Mouse (Mus musculus) kidney, embryonic 14.5 days (tissue): ENCODE data around the gene Gabbr2. TPM values are rescaled to one million over a fixed set of nuclear protein-coding genes. Genes with fewer than 3 reads are reported as not detected.

Experiments
- ATAC-seq: fragments of 200-750 bp; cut with Nextera tagmentation; 2 replicates; pipeline ENCODE4 v1.8.0; 2017; ENCODE audit warnings: moderate number of reproducible peaks, mild to moderate bottlenecking, moderate TSS enrichment, moderate library complexity; ENCODE audit not compliant: low FRiP score, low TSS enrichment
- H3K27ac ChIP-seq: fragments of 300-500 bp; sonication (generic); 2 replicates; pipeline ENCODE4 v1.5.1; 2014; ENCODE audit warnings: low read depth, mild to moderate bottlenecking, low read length, moderate library complexity, mixed read lengths
- H3K27me3 ChIP-seq: fragments of 300-500 bp; sonication (generic); 2 replicates; pipeline ENCODE4 v1.6.1; 2014; ENCODE audit warnings: mild to moderate bottlenecking, low read length; ENCODE audit not compliant: control insufficient read depth, insufficient read depth
- H3K36me3 ChIP-seq: fragments of 300-500 bp; sonication (generic); 2 replicates; pipeline ENCODE4 v1.6.1; 2014; ENCODE audit warnings: low read length, mixed read lengths; ENCODE audit not compliant: control insufficient read depth, insufficient read depth
- H3K4me1 ChIP-seq: fragments of 300-500 bp; sonication (generic); 2 replicates; pipeline ENCODE4 v1.6.1; 2014; ENCODE audit warnings: low read length, mixed read lengths; ENCODE audit not compliant: control insufficient read depth, insufficient read depth
- H3K4me2 ChIP-seq: fragments of 300-500 bp; sonication (generic); replicated peaks from 2 replicates; pipeline ENCODE4 v1.6.1; 2014; ENCODE audit warnings: low read depth, mild to moderate bottlenecking, low read length
- H3K4me3 ChIP-seq: fragments of 300-500 bp; sonication (generic); 2 replicates; pipeline ENCODE4 v1.5.1; 2014; ENCODE audit warnings: mild to moderate bottlenecking, low read length
- H3K9ac ChIP-seq: fragments of 300-500 bp; sonication (generic); 2 replicates; pipeline ENCODE4 v1.6.1; 2014; ENCODE audit warnings: low read depth, mild to moderate bottlenecking, low read length, moderate library complexity
- H3K9me3 ChIP-seq: fragments of 300-500 bp; sonication (generic); 2 replicates; pipeline ENCODE4 v1.6.1; 2016; ENCODE audit warnings: low read length; ENCODE audit not compliant: control insufficient read depth
- WGBS: fragments of 180-500 bp; shearing (Covaris S2); extraction: QIAGEN DNeasy Blood & Tissue Kit; methylation state at CpG from one replicate; pipeline ENCODE4 v1.1.7; 2014; 5-methylcytosine and 5-hydroxymethylcytosine counted together
- polyA plus RNA-seq: library from polyadenylated mRNA; unstranded; fragments of >200 nt; fragmentation: Nextera tagmentation; extraction: Ambion mirVana; gene quantifications from 2 replicates; pipeline ENCODE4 v1.2.1, GENCODE M21; 2014

Gene Gabbr2
- polyA plus RNA-seq, 1 experiment from 2014 or later = 0.43 TPM

DNA sequence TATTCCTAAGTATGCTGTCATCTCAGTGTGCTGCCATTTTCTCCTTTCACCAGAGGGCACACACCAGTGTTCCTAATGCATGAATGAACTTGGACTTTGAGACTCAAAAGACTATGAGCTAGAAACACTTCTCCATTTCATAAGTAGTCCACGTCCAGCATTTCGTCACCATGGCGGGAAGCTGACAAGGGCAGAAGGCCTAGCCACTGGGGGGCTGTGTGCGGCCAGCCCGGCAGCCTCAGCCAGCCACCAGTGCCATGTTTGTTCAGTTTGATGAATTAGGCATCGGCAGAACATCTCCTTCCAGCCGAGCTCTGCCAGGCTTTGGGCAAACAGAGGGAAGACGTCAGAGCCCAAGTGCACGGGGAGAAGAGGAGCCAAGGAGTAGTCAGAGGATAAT lies 97.5 kb downstream of the Gabbr2 start:
- Histone ChIP-seq H3K4me2 (no peak overlapping the region), H3K27me3 (no peaks in the 10 kb centered on the region), H3K4me1 (no peaks in the 10 kb centered on the region), H3K36me3 (no peaks in the 10 kb centered on the region), H3K4me3 (no peak overlapping the region), H3K27ac (no peak overlapping the region), H3K9ac (no peak overlapping the region), H3K9me3 (no peaks in the 10 kb centered on the region)
- no peak for ATAC-seq
- 71% methylated on average over 9 of the region's 9 CpGs for WGBS

DNA sequence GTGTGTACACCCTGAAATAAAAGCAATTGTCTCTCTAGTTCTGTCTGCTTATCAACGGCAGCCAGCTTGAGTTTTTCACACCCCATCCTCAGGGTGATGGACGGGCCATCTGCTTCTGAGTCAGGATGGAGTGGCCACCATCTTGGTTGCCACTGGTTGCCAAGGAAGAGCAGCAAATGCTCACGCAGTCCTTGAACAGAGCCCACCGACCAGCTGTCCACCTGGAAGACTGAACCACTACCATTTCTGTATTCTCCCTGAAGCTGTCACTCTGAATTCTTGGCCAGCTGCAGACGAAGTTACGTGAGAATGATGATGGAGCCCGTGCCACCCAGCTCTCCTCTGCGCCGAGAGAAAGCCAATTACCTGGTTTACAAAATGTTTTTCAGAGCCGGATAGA lies 102.5 kb downstream of the Gabbr2 start:
- Histone ChIP-seq H3K27ac (no peak overlapping the region), H3K9me3 (no peaks in the 10 kb centered on the region), H3K27me3 (no peaks in the 10 kb centered on the region), H3K4me1 (no peaks in the 10 kb centered on the region), H3K4me3 (no peak overlapping the region), H3K4me2 (no peak overlapping the region), H3K36me3 (no peaks in the 10 kb centered on the region), H3K9ac (no peak overlapping the region)
- WGBS = 75% methylated on average over 10 of the region's 10 CpGs
- ATAC-seq = no peak

DNA sequence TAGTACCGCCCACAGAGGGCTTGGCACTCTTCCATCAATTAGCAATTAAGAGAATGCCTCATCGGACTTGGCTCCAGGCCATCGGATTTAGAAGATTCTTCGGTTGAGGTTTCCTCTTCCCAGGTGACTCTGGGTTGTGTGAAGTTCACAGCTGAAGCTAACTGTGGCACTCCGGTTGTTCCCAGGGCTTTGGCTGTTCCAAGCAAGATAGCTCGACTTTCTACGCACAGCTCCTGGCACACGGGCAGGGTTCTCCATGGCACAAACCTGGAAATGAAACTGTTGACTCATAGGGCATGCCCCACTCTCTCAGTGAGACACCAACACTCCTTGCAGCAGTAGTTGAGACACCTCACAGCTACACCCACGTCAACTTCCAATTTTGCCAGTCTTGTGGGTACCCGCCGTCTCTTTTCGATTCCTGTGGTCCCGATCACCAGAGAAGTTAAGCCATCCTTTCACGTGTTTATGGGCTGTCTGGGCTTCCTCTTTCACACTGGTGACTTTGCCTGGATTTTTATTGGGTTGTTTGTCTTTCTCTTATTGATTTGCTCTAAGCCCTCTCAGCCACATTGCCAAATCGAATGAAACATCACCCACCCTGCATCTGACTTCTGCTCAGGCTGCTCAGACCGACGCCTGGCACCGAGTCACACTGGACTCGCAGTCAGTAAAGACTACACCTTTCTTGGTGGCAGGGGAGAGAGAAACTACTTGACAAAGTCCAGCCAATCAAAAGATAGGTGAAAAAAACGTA lies 105.9 kb downstream of the Gabbr2 start:
- no peaks in the 10 kb centered on the region for H3K9me3 ChIP-seq
- no peaks in the 10 kb centered on the region for H3K27me3 ChIP-seq
- H3K4me1 ChIP-seq = peaks cover 9% of the 10 kb centered on the region; the same call in 1 of the 2 replicates
- no peak overlapping the region for H3K4me3 ChIP-seq
- no peak for ATAC-seq
- H3K4me2 ChIP-seq = no peak overlapping the region
- H3K27ac ChIP-seq = no peak overlapping the region
- WGBS = 92% methylated on average over 20 of the region's 20 CpGs
- no peak overlapping the region for H3K9ac ChIP-seq
- no peaks in the 10 kb centered on the region for H3K36me3 ChIP-seq

DNA sequence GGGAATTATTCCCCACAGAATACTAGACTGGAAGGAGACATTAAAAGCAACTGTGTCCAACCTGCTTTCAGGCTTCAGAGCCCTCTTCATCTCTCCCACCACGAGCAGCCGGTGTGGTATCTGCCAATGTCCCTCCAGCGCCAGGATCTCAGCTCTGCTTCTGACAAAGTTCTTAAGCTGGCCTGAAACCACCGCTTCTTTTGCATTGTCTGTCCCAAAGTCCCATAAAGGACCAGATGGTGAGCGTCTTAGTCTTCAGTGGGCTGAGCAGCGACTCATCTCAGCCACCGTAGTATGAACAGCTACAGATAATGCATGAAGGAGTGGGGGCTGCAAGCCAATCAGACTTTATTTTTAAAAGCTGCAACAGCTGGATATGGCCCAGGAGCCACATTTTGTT lies 107.5 kb downstream of the Gabbr2 start:
- no peaks in the 10 kb centered on the region for H3K36me3 ChIP-seq
- H3K4me1 ChIP-seq = peaks cover 9% of the 10 kb centered on the region; the same call in 1 of the 2 replicates
- H3K27ac ChIP-seq = no peak overlapping the region
- H3K9me3 ChIP-seq = no peaks in the 10 kb centered on the region
- no peaks in the 10 kb centered on the region for H3K27me3 ChIP-seq
- no peak overlapping the region for H3K4me3 ChIP-seq
- WGBS = 62% methylated on average over 7 of the region's 7 CpGs
- H3K4me2 ChIP-seq = no peak overlapping the region
- no peak overlapping the region for H3K9ac ChIP-seq
- ATAC-seq = no peak

DNA sequence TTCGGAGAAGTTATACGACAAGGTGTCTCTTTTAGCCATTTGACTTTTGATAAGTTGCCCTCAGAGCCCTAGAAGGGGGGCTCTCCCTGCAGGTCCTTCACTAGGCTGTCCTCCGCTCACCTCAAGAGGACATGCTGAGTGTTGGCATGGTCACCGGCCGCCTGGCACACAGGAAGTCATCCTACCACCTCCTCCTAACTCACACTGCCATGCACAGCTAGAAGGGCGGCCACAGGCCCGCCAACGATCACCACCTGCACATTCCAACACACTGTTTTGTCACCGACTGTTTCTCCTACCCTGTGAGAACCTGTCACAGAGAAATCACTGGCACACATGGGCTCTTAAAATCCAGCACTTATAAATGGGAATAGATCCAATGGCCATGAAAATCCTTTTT lies 108.1 kb downstream of the Gabbr2 start:
- ATAC-seq = 0 out of 2 replicates have a peak, but pooled peaks have one; percentile 28
- 72% methylated on average over 9 of the region's 9 CpGs for WGBS
- H3K4me2 ChIP-seq = no peak overlapping the region
- H3K36me3 ChIP-seq = no peaks in the 10 kb centered on the region
- no peak overlapping the region for H3K27ac ChIP-seq
- no peaks in the 10 kb centered on the region for H3K27me3 ChIP-seq
- H3K9ac ChIP-seq = no peak overlapping the region
- no peaks in the 10 kb centered on the region for H3K9me3 ChIP-seq
- no peak overlapping the region for H3K4me3 ChIP-seq
- peaks cover 9% of the 10 kb centered on the region; the same call in 1 of the 2 replicates for H3K4me1 ChIP-seq

DNA sequence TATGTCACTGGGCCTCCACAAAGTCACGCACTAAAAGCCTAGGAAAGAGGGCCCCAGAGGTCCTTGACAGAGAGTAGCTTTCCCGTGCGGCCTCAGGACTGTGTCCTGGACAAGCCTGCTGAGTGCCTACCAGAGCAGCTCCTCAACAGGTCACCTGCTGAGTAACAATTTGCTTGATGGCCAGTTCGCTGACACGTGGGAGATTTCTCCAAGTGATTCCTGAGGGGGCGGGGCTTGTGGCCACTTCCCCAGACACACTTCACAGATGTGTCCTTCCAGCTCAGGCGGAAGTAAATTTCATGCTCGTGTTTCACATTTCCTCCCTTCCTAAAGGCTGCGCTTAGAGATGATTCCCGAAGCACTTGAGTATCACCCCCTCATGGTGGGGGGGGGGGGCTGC lies 108.6 kb downstream of the Gabbr2 start:
- no peak overlapping the region for H3K4me2 ChIP-seq
- H3K27me3 ChIP-seq = no peaks in the 10 kb centered on the region
- no peaks in the 10 kb centered on the region for H3K9me3 ChIP-seq
- H3K4me3 ChIP-seq = no peak overlapping the region
- H3K4me1 ChIP-seq = peaks cover 9% of the 10 kb centered on the region; the same call in 1 of the 2 replicates
- no peaks in the 10 kb centered on the region for H3K36me3 ChIP-seq
- no peak overlapping the region for H3K9ac ChIP-seq
- ATAC-seq = no peak
- H3K27ac ChIP-seq = no peak overlapping the region
- WGBS = 37% methylated on average over 10 of the region's 10 CpGs

DNA sequence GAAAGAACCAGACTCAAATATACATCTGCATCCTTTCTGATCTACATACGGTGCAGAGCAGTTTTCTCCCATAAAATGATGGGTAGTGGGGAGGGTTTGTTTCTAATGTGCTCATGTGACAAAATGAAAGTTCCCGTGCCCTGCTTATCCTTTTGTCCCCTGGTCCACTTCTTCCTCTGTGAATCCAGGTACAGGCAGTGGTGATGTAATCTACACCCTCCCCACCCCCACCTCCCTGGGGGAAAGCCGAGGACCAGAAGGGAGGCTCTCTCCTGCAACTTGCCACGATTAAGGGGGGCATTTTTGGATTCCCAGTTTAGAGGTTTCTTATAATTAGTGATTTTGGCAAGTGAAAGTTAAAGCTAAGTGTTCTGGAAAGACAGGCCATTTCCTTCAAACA lies 110.4 kb downstream of the Gabbr2 start:
- Histone ChIP-seq H3K27ac (no peak overlapping the region), H3K36me3 (no peaks in the 10 kb centered on the region), H3K4me2 (no peak overlapping the region)

DNA sequence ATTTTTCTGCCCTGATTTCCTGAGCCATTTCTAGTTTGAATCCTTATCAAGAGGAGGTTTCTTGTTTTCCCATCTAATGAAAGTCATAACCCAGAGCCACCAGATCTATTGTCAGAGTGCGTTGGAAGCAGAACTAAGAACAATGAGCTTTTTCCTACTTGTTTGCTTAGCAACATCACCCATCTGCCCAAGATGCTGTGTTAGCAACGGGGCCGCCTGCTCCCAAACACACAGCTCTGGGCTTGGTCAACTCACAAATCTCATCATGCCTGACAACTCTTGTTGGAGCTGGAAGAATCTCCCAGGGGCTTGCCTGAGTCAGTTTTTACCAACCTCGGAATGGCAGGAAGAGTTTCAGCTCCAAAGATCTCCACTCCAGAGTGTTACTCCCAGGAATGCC lies 111.7 kb downstream of the Gabbr2 start:
- no peak for ATAC-seq
- no peaks in the 10 kb centered on the region for H3K9me3 ChIP-seq
- H3K4me3 ChIP-seq = no peak overlapping the region
- H3K9ac ChIP-seq = no peak overlapping the region
- H3K4me2 ChIP-seq = no peak overlapping the region
- peaks cover 9% of the 10 kb centered on the region; the same call in 1 of the 2 replicates for H3K4me1 ChIP-seq
- no peaks in the 10 kb centered on the region for H3K27me3 ChIP-seq
- 39% methylated on average over 4 of the region's 4 CpGs for WGBS
- no peaks in the 10 kb centered on the region for H3K36me3 ChIP-seq
- H3K27ac ChIP-seq = no peak overlapping the region

More for the DNA sequence above, 110.4 kb downstream of the Gabbr2 start:
- H3K27me3 ChIP-seq = no peaks in the 10 kb centered on the region
- peaks cover 9% of the 10 kb centered on the region; the same call in 1 of the 2 replicates for H3K4me1 ChIP-seq
- no peak overlapping the region for H3K4me3 ChIP-seq
- no peaks in the 10 kb centered on the region for H3K9me3 ChIP-seq
- H3K9ac ChIP-seq = no peak overlapping the region
- 45% methylated on average over 4 of the region's 4 CpGs for WGBS
- ATAC-seq = no peak

DNA sequence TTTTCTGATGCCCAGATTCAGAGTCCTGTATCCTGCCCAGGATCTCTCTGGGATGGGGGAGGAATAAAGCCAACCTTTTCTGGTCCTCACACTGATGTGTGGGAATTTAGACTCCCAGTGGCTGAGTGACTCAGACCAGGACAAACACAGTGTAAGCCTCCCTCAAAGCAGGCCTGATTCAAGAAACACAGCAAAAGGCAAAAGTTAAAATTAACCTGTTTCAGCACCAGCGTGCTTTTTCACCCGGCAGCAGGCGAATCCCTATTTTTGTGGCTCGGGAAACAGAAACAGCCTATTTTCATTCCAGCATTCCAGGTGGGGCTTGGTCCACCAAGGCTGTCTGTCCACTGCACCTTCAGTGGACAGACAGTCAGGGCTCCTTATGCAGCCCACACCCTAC lies 118.9 kb downstream of the Gabbr2 start:
- no peak for ATAC-seq
- H3K4me3 ChIP-seq = no peak overlapping the region
- no peak overlapping the region for H3K4me2 ChIP-seq
- H3K36me3 ChIP-seq = no peaks in the 10 kb centered on the region
- H3K4me1 ChIP-seq = no peaks in the 10 kb centered on the region
- no peak overlapping the region for H3K9ac ChIP-seq
- no peaks in the 10 kb centered on the region for H3K27me3 ChIP-seq
- 92% methylated on average over 4 of the region's 4 CpGs for WGBS
- H3K27ac ChIP-seq = no peak overlapping the region
- H3K9me3 ChIP-seq = no peaks in the 10 kb centered on the region
